Mouse (Mus musculus): ENCODE data around the gene Vps26c. TPM values are rescaled to one million over a fixed set of nuclear protein-coding genes. Genes with fewer than 3 reads are reported as not detected.
A peak's percentile ranks its signal among the peaks of the same experiment; 100 is the strongest.

Gene Vps26c
- polyA plus RNA-seq, 1 experiment from 2014 or later = 20.6 TPM

- no peaks in the 10 kb centered on the region for H3K9me3 ChIP-seq (replicated peaks)
- H3K4me1 ChIP-seq (replicated peaks) = peaks cover 3% of the 10 kb centered on the region; the same call in 1 of the 2 replicates
- ATAC-seq (ENCODE audit: insufficient read depth) = no peak
- H3K36me3 ChIP-seq (replicated peaks) = peaks cover 31% of the 10 kb centered on the region
- H3K9ac ChIP-seq = no peak overlapping the region
- H3K27me3 ChIP-seq = no peaks in the 10 kb centered on the region
- H3K27ac ChIP-seq (replicated peaks) = no peak overlapping the region
- no peak overlapping the region for H3K4me2 ChIP-seq
- H3K4me3 ChIP-seq (replicated peaks) = no peak overlapping the region
- 75% methylated on average over 11 of the region's 11 CpGs for WGBS (ENCODE audit: insufficient replicate concordance)
These were observed 74.8 kb downstream of the Vps26c start for GRCm38 (mm10) chr16:94451545-94452488.

GRCm38 (mm10) chr16:94449632-94450031 is 77.0 kb downstream of the Vps26c start:
- ATAC-seq (ENCODE audit: insufficient read depth) = no peak
- Histone ChIP-seq H3K27ac (replicated peaks) (peak overlapping the region; percentile 34), H3K4me1 (replicated peaks) (peaks cover 3% of the 10 kb centered on the region; the same call in 1 of the 2 replicates), H3K36me3 (replicated peaks) (peaks cover 24% of the 10 kb centered on the region), H3K4me3 (replicated peaks) (no peak overlapping the region), H3K9ac (no peak overlapping the region), H3K27me3 (no peaks in the 10 kb centered on the region), H3K4me2 (no peak overlapping the region; the same call in 1 of the 2 replicates), H3K9me3 (replicated peaks) (no peaks in the 10 kb centered on the region)
- WGBS (ENCODE audit: insufficient replicate concordance) = 76% methylated on average over 7 of the region's 7 CpGs

- H3K4me3 ChIP-seq (replicated peaks) = no peak overlapping the region
- H3K27me3 ChIP-seq = no peaks in the 10 kb centered on the region
- ATAC-seq (ENCODE audit: insufficient read depth) = no peak; the same call in 1 of the 2 replicates
- no peaks in the 10 kb centered on the region for H3K9me3 ChIP-seq (replicated peaks)
- no peak overlapping the region for H3K4me2 ChIP-seq
- 73% methylated on average over 8 of the region's 8 CpGs for WGBS (ENCODE audit: insufficient replicate concordance)
- H3K27ac ChIP-seq (replicated peaks) = peak overlapping the region; percentile 34; the same call in 1 of the 2 replicates
- peaks cover 3% of the 10 kb centered on the region; the same call in 1 of the 2 replicates for H3K4me1 ChIP-seq (replicated peaks)
- H3K9ac ChIP-seq = no peak overlapping the region
- H3K36me3 ChIP-seq (replicated peaks) = peaks cover 20% of the 10 kb centered on the region
These were observed 77.5 kb downstream of the Vps26c start for GRCm38 (mm10) chr16:94449151-94449550.

Other genes with a start within 250 kb of the Vps26c start
- 2.1 and 2.5 TPM in 2 replicates for gene Hlcs, start 213.3 kb downstream of the Vps26c start, polyA plus RNA-seq (2015; fragmentation: Nextera tagmentation; extraction: Ambion mirVana)
- gene Ripply3, start 198.4 kb downstream of the Vps26c start, polyA plus RNA-seq (2015; fragmentation: Nextera tagmentation; extraction: Ambion mirVana) = 1.7 and 1.9 TPM in 2 replicates
- 21.2 and 21.8 TPM in 2 replicates for gene Ttc3, start 156.2 kb downstream of the Vps26c start, polyA plus RNA-seq (2015; fragmentation: Nextera tagmentation; extraction: Ambion mirVana)
- gene Pigp, start 155.0 kb downstream of the Vps26c start, polyA plus RNA-seq (2015; fragmentation: Nextera tagmentation; extraction: Ambion mirVana) = 39.4 and 45.7 TPM in 2 replicates
- gene Dyrk1a, start 43.2 kb upstream of the Vps26c start, polyA plus RNA-seq (2015; fragmentation: Nextera tagmentation; extraction: Ambion mirVana) = 4.3 and 4.4 TPM in 2 replicates

Data from liver, embryonic 15.5 days (tissue).